Mouse (Mus musculus): Measurements from ENCODE around the gene Gabrr2.
"Not testable (repeated sequence)": the region's sequence is repeated elsewhere in the genome, so short reads cannot be mapped to it uniquely, and the experiment has no call there.

Gene Gabrr2

GRCm38 (mm10) chr4:33070326-33070725 lies 7.5 kb downstream of the Gabrr2 start:
- no peak for DNase-seq (ENCODE audit: low spot score in 2 of 2)

DNA sequence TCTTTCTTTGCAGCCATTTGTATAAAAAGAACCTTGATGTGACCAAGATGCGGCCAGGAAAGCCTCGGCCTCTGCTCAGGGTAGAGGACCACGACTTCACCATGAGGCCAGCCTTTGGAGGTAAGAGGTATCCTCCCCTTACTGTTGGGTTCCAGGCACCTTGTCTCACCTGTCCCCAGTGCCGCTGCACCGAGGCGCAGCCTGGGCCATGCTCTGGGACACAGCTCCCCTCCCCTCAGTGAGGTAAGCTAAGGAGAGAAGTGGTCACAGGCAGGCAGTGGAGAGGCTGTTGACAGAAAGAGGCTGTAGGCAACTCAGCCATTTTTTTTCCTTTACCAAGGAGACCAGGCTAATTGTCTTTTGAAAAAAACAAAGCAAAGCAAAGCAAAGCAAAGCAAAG lies 8.5 kb downstream of the Gabrr2 start:
- DNase-seq (ENCODE audit: low spot score in 2 of 2) = no peak

GRCm38 (mm10) chr4:33072526-33073161 lies 9.8 kb downstream of the Gabrr2 start:
- DNase-seq (ENCODE audit: low spot score in 2 of 2) = no peak

DNA sequence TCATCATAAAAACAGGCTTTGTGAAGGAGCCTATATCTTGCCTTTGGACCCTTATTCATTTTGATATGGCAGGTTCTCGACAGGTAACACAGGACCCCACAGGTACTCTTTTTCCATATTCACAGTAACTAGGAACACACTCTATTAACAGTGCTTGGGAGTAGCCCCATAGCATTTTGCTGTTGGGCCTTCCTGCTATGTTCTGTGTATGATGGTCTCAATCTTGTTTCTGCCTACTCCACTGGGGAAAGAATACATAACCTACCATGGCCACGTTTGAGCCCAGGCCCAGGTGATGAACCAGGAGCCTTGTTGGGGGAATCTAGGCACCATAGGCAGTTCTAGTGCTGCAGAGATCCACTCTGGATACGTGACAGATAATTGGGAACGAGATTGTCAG lies 11.6 kb downstream of the Gabrr2 start:
- DNase-seq (ENCODE audit: low spot score in 2 of 2) = no peak

DNA sequence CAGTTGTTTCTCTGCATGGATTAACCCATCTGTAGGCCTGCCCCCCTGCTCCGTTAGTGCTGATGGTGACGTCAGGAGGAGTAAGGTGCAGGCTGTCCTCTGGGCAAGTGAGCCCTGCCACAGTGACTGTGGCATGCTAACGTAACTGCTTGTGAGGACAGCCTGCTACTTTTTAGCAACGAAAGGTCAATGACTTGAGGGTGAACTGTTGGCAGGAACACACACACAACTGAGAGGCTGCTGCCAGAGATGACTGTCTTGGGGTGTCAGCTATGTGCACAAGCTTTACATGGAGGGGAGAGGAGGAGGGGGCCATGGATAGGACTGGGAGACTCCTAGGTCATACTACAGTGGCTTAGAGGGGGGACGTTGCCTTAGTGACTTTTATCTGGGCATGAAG lies 12.1 kb downstream of the Gabrr2 start:
- DNase-seq (ENCODE audit: low spot score in 2 of 2) = no peak

GRCm38 (mm10) chr4:33075776-33076524 lies 13.2 kb downstream of the Gabrr2 start:
- DNase-seq (ENCODE audit: low spot score in 2 of 2) = no peak

GRCm38 (mm10) chr4:33077161-33077560 lies 14.4 kb downstream of the Gabrr2 start:
- DNase-seq (ENCODE audit: low spot score in 2 of 2) = no peak

DNA sequence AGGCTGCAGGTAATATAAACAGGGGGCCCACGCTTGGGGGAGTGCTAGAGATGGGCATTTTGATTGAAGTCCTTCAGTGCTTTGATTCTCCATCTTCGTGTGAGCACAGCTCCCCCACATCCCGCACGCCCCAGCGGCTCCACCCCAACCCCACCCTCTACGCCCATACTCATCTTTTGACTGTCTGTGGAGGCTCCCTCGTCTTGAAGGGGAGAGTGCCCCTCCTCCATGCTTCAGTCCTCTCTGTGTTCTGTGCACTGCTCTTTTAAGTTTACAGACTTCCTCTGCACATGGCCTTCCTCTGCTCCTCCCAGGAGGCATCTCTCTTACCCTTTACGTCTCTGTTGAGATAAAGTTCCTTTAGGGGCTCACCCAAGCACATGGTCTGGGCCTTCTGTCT lies 14.9 kb downstream of the Gabrr2 start:
- no peak for DNase-seq (ENCODE audit: low spot score in 2 of 2)

DNA sequence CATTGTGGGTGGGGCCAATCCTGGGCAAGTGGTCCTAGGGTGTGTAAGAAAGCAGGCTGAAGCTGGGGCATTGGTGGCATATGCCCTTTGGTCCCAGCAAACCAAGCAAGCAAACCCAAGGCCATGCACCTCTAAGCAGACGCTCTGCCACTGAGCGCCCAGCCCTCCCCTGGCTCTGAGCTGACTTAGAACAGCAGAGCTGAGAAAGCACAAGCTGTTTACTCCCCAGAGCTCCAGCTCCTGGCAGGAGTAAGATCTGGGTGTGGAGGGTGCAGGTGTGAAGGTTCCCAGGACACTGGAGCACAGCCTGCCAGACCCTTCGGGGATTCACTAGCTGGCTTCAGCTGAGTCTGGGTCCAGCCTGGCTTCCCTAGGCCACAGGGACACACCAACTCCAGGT lies 15.7 kb downstream of the Gabrr2 start:
- DNase-seq (ENCODE audit: low spot score in 2 of 2) = no peak

- DNase-seq (ENCODE audit: low spot score in 2 of 2) = peak in 1 of 2 experiments; percentile 25
These were observed 36.4 kb downstream of the Gabrr2 start for GRCm38 (mm10) chr4:33099118-33099694.

GRCm38 (mm10) chr4:33109720-33110458 lies 47.1 kb downstream of the Gabrr2 start:
- no peak for DNase-seq (ENCODE audit: low spot score in 2 of 2)

- no peak for DNase-seq (ENCODE audit: low spot score in 2 of 2)
These were observed 48.0 kb downstream of the Gabrr2 start for GRCm38 (mm10) chr4:33110845-33111244.

- DNase-seq (ENCODE audit: low spot score in 2 of 2) = no peak
These were observed 48.6 kb downstream of the Gabrr2 start for GRCm38 (mm10) chr4:33111358-33111757.

GRCm38 (mm10) chr4:33112866-33113265 lies 50.1 kb downstream of the Gabrr2 start:
- DNase-seq (ENCODE audit: low spot score in 2 of 2) = not testable (repeated sequence)

DNA sequence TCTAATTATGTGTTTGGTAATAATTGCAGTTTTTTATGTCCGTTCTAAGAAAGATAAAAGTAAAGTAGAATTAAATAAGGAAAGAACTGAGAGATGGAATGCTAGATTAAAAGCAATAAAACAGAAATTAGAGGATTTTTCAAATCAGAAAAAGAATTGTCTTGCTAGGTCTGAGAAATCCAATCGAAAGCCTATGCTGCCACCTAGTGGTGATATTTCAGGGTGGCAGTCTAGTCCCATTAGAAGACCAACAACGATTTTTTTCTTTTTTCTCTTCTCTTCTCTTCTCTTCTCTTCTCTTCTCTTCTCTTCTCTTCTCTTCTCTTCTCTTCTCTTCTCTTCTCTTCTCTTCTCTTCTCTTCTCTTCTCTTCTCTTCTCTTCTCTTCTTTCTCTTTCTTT lies 56.3 kb downstream of the Gabrr2 start:
- peak in 1 of 2 experiments; percentile 85 for DNase-seq (ENCODE audit: low spot score in 2 of 2)

DNA sequence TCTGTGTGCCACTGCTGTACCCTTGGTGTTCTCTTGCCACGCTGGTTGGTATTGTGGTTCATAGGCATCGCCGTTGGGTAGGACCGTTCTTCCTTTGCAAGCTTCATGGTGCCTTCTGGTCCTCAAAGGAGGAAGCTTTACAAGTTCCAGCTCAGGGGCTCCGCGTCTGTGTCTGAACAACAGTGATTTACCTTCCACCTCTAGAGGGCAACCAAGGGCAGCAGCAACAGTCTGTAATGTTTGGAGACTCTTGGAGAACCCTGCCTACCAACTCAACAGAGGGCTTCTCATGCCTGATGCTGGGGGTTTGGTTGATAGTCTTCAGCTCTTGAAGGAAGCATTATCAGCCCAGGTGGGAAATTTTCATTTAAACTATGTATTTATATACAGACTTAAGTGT lies 61.7 kb downstream of the Gabrr2 start:
- DNase-seq (ENCODE audit: low spot score in 2 of 2) = peak in 1 of 2 experiments; percentile 50

GRCm38 (mm10) chr4:33125409-33126084 lies 62.7 kb downstream of the Gabrr2 start:
- DNase-seq (ENCODE audit: low spot score in 2 of 2) = no peak

- DNase-seq (ENCODE audit: low spot score in 2 of 2) = no peak
These were observed 69.4 kb downstream of the Gabrr2 start, which contains the start of gene Gabrr1 for GRCm38 (mm10) chr4:33132221-33132620. TSS of gene Gabrr1 (plus strand) at chr4:33132521.
